Mouse (Mus musculus) megakaryocyte, embryonic 14.5 days (primary cell): ENCODE data around the gene Acp4.

Source experiments
- FLI1 ChIP-seq: IDR thresholded peaks from 2 replicates; pipeline ENCODE4 v1.6.1; 2012; ENCODE audit warnings: low read length, inconsistent platforms, mixed read lengths
- GATA1 ChIP-seq: IDR thresholded peaks from 3 replicates; pipeline ENCODE4 v1.6.1; 2012; ENCODE audit warnings: mixed read lengths, low read length, inconsistent platforms, borderline replicate concordance

DNA sequence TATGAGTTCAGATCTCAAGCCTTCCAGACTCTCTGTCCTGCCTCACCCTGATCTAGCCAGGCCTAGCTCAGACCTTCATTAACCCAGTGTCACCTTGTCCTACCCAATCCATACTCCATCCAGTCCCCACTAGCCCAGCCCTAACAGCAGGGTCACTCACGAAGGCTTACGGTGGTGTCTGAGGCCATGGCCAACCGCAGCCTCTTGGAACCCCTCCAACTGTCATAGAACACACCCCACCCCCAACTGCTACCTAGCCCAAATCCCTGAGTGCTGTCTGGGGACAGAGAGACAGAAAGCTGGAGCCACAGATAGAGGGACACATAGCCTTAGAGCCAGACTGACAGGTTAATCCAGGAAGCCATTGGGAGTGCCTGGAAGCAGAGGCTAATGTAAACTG is 21.3 kb downstream of the Acp4 start, which contains the start of gene Gm36864:
- TF ChIP-seq GATA1 (no peak), FLI1 (no peak)
